Mouse (Mus musculus) stomach, embryonic 15.5 days (tissue): Measurements from ENCODE around the gene Zfp667. TPM values are rescaled to one million over a fixed set of nuclear protein-coding genes. Genes with fewer than 3 reads are reported as not detected.

Source experiments
- ATAC-seq: fragments of 200-750 bp; cut with Nextera tagmentation; 2 replicates; pipeline ENCODE4 v1.8.0; 2017; ENCODE audit warnings: low read depth, moderate number of reproducible peaks, moderate TSS enrichment; ENCODE audit not compliant: insufficient read depth, low FRiP score
- H3K27ac ChIP-seq: fragments of 300-500 bp; sonication (generic); 2 replicates; pipeline ENCODE4 v1.5.1; 2015; ENCODE audit warnings: mild to moderate bottlenecking, inconsistent platforms
- H3K27me3 ChIP-seq: fragments of 300-500 bp; sonication (generic); replicated peaks from 2 replicates; pipeline ENCODE4 v1.6.1; 2015; ENCODE audit warnings: inconsistent platforms
- H3K36me3 ChIP-seq: fragments of 300-500 bp; sonication (generic); 2 replicates; pipeline ENCODE4 v1.6.1; 2015; ENCODE audit warnings: inconsistent platforms
- H3K4me1 ChIP-seq: fragments of 300-500 bp; sonication (generic); 2 replicates; pipeline ENCODE4 v1.6.1; 2015; ENCODE audit warnings: inconsistent platforms
- H3K4me2 ChIP-seq: fragments of 300-500 bp; sonication (generic); 2 replicates; pipeline ENCODE4 v1.6.1; 2015; ENCODE audit warnings: mild to moderate bottlenecking, inconsistent platforms
- H3K4me3 ChIP-seq: fragments of 300-500 bp; sonication (generic); replicated peaks from 2 replicates; pipeline ENCODE4 v1.5.1; 2015; ENCODE audit warnings: inconsistent platforms
- H3K9ac ChIP-seq: fragments of 300-500 bp; sonication (generic); 2 replicates; pipeline ENCODE4 v1.6.1; 2015; ENCODE audit warnings: inconsistent platforms
- H3K9me3 ChIP-seq: fragments of 300-500 bp; sonication (generic); 2 replicates; pipeline ENCODE4 v1.6.1; 2016; ENCODE audit warnings: inconsistent platforms
- WGBS: fragments of 180-500 bp; shearing (Covaris S2); methylation state at CpG from one replicate; pipeline ENCODE4 v1.1.7; 2015; 5-methylcytosine and 5-hydroxymethylcytosine counted together
- polyA plus RNA-seq: library from polyadenylated mRNA; unstranded; fragments of >200 nt; fragmentation: Nextera tagmentation; extraction: Ambion mirVana; gene quantifications from 2 replicates; pipeline ENCODE4 v1.2.1, GENCODE M21; 2015

The Zfp667 gene
- polyA plus RNA-seq, 1 experiment from 2014 or later, result 8.1 TPM

GRCm38 (mm10) chr7:6339865-6340264 lies 53.5 kb downstream of the Zfp667 start:
- H3K9ac ChIP-seq, result no peak overlapping the region
- H3K27ac ChIP-seq, result no peak overlapping the region
- no peaks in the 10 kb centered on the region for H3K9me3 ChIP-seq
- 79% methylated on average over 5 of the region's 5 CpGs for WGBS
- no peak overlapping the region for H3K4me3 ChIP-seq
- no peak overlapping the region for H3K4me2 ChIP-seq
- H3K36me3 ChIP-seq, result no peaks in the 10 kb centered on the region
- H3K27me3 ChIP-seq, result no peaks in the 10 kb centered on the region
- ATAC-seq, result no peak
- no peaks in the 10 kb centered on the region for H3K4me1 ChIP-seq

GRCm38 (mm10) chr7:6343501-6344071 lies 57.2 kb downstream of the Zfp667 start, which contains the start of gene Gm3854:
Gene Gm3854 (plus strand): TSS chr7:6343759.
- Histone ChIP-seq H3K4me2 (peak within 1 kb of the TSS; percentile 54), H3K4me1 (no peaks in the 10 kb centered on the region), H3K36me3 (no peaks in the 10 kb centered on the region), H3K9ac (no peak within 1 kb of the TSS; the same call in 1 of the 2 replicates), H3K27me3 (no peaks in the 10 kb centered on the region), H3K9me3 (no peaks in the 10 kb centered on the region), H3K4me3 (peak within 1 kb of the TSS; percentile 66), H3K27ac (no peak within 1 kb of the TSS)
- under 1% methylated on average over 26 of the region's 26 CpGs for WGBS
- peak; percentile 91 for ATAC-seq

- no peaks in the 10 kb centered on the region for H3K9me3 ChIP-seq
- 33% methylated on average over 10 of the region's 10 CpGs for WGBS
- no peak for ATAC-seq
- no peaks in the 10 kb centered on the region for H3K36me3 ChIP-seq
- no peaks in the 10 kb centered on the region for H3K27me3 ChIP-seq
- H3K4me2 ChIP-seq, result peak overlapping the region; percentile 54
- no peaks in the 10 kb centered on the region for H3K4me1 ChIP-seq
- H3K4me3 ChIP-seq, result peak overlapping the region; percentile 66
- no peak overlapping the region for H3K27ac ChIP-seq
- no peak overlapping the region for H3K9ac ChIP-seq
These were observed 57.7 kb downstream of the Zfp667 start for GRCm38 (mm10) chr7:6344124-6344523.

Other genes with a start within 250 kb of the Zfp667 start
- not detected in 2 replicates for gene Nlrp4c, start 241.4 kb upstream of the Zfp667 start, polyA plus RNA-seq
- gene Zfp787, start 130.6 kb upstream of the Zfp667 start, polyA plus RNA-seq, result 26.0 and 28.1 TPM in 2 replicates
- 46.8 and 49.6 TPM in 2 replicates for gene Zfp444, start 114.4 kb upstream of the Zfp667 start, polyA plus RNA-seq
- not detected in 2 replicates for gene Galp, start 89.5 kb upstream of the Zfp667 start, polyA plus RNA-seq
- gene Zscan5b, start 64.3 kb upstream of the Zfp667 start, polyA plus RNA-seq, result not detected in 2 replicates
- not detected in 2 replicates for gene Epp13, start 33.9 kb upstream of the Zfp667 start, polyA plus RNA-seq
- gene Zfp583, start 44.7 kb downstream of the Zfp667 start, polyA plus RNA-seq, result 4.5 and 4.8 TPM in 2 replicates
- gene Gm3854, start 57.2 kb downstream of the Zfp667 start, polyA plus RNA-seq, result 1.6 and 2.7 TPM in 2 replicates
- 1.6 and 1.9 TPM in 2 replicates for gene Zfp78, start 76.7 kb downstream of the Zfp667 start, polyA plus RNA-seq
- 6.9 and 7.6 TPM in 2 replicates for gene Zfp28, start 96.7 kb downstream of the Zfp667 start, polyA plus RNA-seq
- gene Smim17, start 112.1 kb downstream of the Zfp667 start, polyA plus RNA-seq, result 0.23 and 0.26 TPM in 2 replicates
- gene Gm20715, start 123.7 kb downstream of the Zfp667 start, polyA plus RNA-seq, result not detected in 2 replicates
- not detected in 2 replicates for gene Olfr1344, start 152.1 kb downstream of the Zfp667 start, polyA plus RNA-seq
- gene Olfr1336, start 169.6 kb downstream of the Zfp667 start, polyA plus RNA-seq, result not detected in 2 replicates
- not detected in 2 replicates for gene Olfr1346, start 180.5 kb downstream of the Zfp667 start, polyA plus RNA-seq
- gene Olfr5, start 200.4 kb downstream of the Zfp667 start, polyA plus RNA-seq, result not detected in 2 replicates
- gene Olfr1347, start 213.2 kb downstream of the Zfp667 start, polyA plus RNA-seq, result not detected in 2 replicates
- gene Olfr1348, start 222.2 kb downstream of the Zfp667 start, polyA plus RNA-seq, result not detected in 2 replicates
- not detected in 2 replicates for gene Olfr1349, start 236.4 kb downstream of the Zfp667 start, polyA plus RNA-seq